In the genomic region with DNA sequence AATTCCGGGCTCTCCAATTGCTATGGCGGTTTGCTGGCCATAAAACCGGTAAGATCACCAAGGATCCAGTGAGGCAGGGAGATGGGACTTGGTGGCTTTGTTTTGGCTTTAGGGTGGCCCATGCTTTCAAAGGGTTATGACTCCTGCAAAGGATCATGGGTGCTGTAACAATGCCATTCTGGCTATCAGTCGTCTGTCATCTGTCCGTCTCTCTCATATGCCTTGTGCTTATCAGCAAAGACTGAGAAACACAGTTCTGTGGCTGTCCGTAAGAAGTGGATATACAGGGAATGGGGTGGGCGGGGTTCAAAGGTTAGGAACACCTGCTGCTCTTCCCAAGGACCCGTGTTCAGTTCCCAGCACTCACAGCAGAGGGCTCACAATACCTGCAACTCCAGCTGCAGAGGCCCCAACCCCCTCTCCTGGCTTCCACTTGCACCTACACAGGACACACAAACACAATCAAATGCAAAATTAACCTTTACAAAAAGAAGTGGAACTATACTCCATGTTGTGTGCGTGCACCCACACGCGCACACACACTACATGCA, we compare ENCODE assay signal across 19 mouse cellular contexts.
A peak's percentile ranks its signal among the peaks of the same experiment; 100 is the strongest.
DNase-seq lines count a peak whose midpoint lies in the region; ATAC-seq and TF ChIP-seq lines count a peak whose summit lies in the region.
"Had no signal": no experiment of that assay in that cellular context is flagged by ENCODE, and none has a peak within 500 bp of the region (broad histone marks: within the 10 kb centered on the region; RNA-seq: fewer than 3 reads in every experiment).

No protein-coding gene starts in this region.

- no peaks in the 10 kb centered on the region for H3K27me3 ChIP-seq in ES-Bruce4 (ENCODE audit: control insufficient read depth, insufficient read depth, low read length, poor library complexity, severe bottlenecking)
- no peaks in the 10 kb centered on the region; a peak in 1 of 4 replicates for H3K27me3 ChIP-seq in MEL (ENCODE audit: control insufficient read depth in 1 of 2, insufficient read depth in 2 of 2, low read length in 2 of 2)
- H3K27me3 ChIP-seq in liver, embryonic 12.5 days (replicated peaks), result 0 out of 2 replicates have a peak, but pooled peaks cover 1% of the 10 kb centered on the region
- no peaks in the 10 kb centered on the region for H3K27me3 ChIP-seq in liver, embryonic 16.5 days (ENCODE audit: control insufficient read depth, insufficient read depth, low read depth, low read length)
- H3K27me3 ChIP-seq: heart, embryonic 13.5 days; hindbrain, embryonic 15.5 days; Patski had no signal

- no peaks in the 10 kb centered on the region for H3K79me2 ChIP-seq in MEL (ENCODE audit: control insufficient read depth, insufficient read depth, low read length, poor library complexity)

- ATAC-seq in liver, embryonic 12.5 days, result peak; percentile 79
- peak; percentile 63 for ATAC-seq in liver, embryonic 16.5 days (ENCODE audit: low read depth)
- ATAC-seq: forebrain, embryonic 14.5 days had no signal

- H3K4me3 ChIP-seq in ES-Bruce4 (ENCODE audit: low read depth, low read length), result no peak overlapping the region
- no peak overlapping the region for H3K4me3 ChIP-seq in MEL (ENCODE audit: control insufficient read depth in 1 of 2, insufficient read depth in 1 of 2, low read depth in 2 of 2, low read length in 2 of 2)
- no peak overlapping the region for H3K4me3 ChIP-seq in liver, embryonic 12.5 days
- H3K4me3 ChIP-seq in liver, embryonic 16.5 days (ENCODE audit: low read depth, low read length), result no peak overlapping the region
- H3K4me3 ChIP-seq: embryonic facial prominence, embryonic 10.5 days; heart, embryonic 13.5 days; hindbrain, embryonic 15.5 days had no signal

- H3K9ac ChIP-seq in ES-Bruce4 (ENCODE audit: low read depth, poor library complexity, severe bottlenecking) (no peak overlapping the region), MEL (ENCODE audit: control insufficient read depth, low read depth, low read length, poor library complexity, severe bottlenecking) (no peak overlapping the region)
- no peak overlapping the region for H3K9ac ChIP-seq in liver, embryonic 12.5 days
- no peak overlapping the region for H3K9ac ChIP-seq in liver, embryonic 16.5 days (ENCODE audit: low read depth, low read length)
- H3K9ac ChIP-seq: heart, embryonic 13.5 days; hindbrain, embryonic 15.5 days had no signal

- TF ChIP-seq EP300 in ES-Bruce4 (IDR thresholded peaks at IDR 0.05; ENCODE audit: insufficient read depth, low read depth, low read length) (no peak), MEL (IDR thresholded peaks at IDR 0.05; ENCODE audit: low read depth in 1 of 2, low read length in 2 of 2) (peak; percentile 66 to 69)

- WGBS in liver, embryonic 12.5 days (ENCODE audit: insufficient replicate concordance), result 69% methylated on average over 11 of the region's 11 CpGs
- WGBS in liver, embryonic 16.5 days (ENCODE audit: insufficient replicate concordance), result 63% methylated on average over 11 of the region's 11 CpGs

- H3K4me1 ChIP-seq in ES-Bruce4 (ENCODE audit: control insufficient read depth, insufficient read depth, low read length) (peaks cover 9% of the 10 kb centered on the region), MEL (ENCODE audit: control insufficient read depth in 1 of 2, insufficient read depth in 2 of 2, low read length in 2 of 2) (peaks cover 0 to 10% of the 10 kb centered on the region in 2 experiments; a peak in 2 of 4 replicates)
- H3K4me1 ChIP-seq in liver, embryonic 12.5 days, result peaks cover 20% of the 10 kb centered on the region
- no peaks in the 10 kb centered on the region for H3K4me1 ChIP-seq in liver, embryonic 16.5 days (ENCODE audit: control insufficient read depth, low read depth, low read length)
- H3K4me1 ChIP-seq: embryonic facial prominence, embryonic 10.5 days; heart, embryonic 13.5 days; hindbrain, embryonic 15.5 days had no signal

- TF ChIP-seq RAD21 in MEL (IDR thresholded peaks at IDR 0.05; ENCODE audit: low read depth, low read length), result no peak

- no peak overlapping the region for H3K4me2 ChIP-seq in liver, embryonic 12.5 days
- no peak overlapping the region for H3K4me2 ChIP-seq in liver, embryonic 16.5 days (ENCODE audit: low read depth, low read length)
- H3K4me2 ChIP-seq: heart, embryonic 13.5 days; hindbrain, embryonic 15.5 days had no signal

- TF ChIP-seq POLR2A in ES-Bruce4 (IDR thresholded peaks at IDR 0.05; ENCODE audit: insufficient read depth, low read length), result no peak
- no peak for TF ChIP-seq POLR2A in MEL (IDR thresholded peaks at IDR 0.05; ENCODE audit: control insufficient read depth in 1 of 2, insufficient read depth in 1 of 2, low read depth in 1 of 2, low read length in 2 of 2, poor library complexity in 1 of 2)

- H3K27ac ChIP-seq in ES-Bruce4 (ENCODE audit: insufficient read depth, low read length) (no peak overlapping the region), MEL (ENCODE audit: control insufficient read depth, low read depth, low read length) (peak overlapping the region; percentile 37; the same call in 1 of the 2 replicates)
- peak overlapping the region; percentile 49 for H3K27ac ChIP-seq in liver, embryonic 12.5 days
- no peak overlapping the region for H3K27ac ChIP-seq in liver, embryonic 16.5 days (ENCODE audit: low read length)
- H3K27ac ChIP-seq: embryonic facial prominence, embryonic 10.5 days; heart, embryonic 13.5 days; hindbrain, embryonic 15.5 days had no signal

- TF ChIP-seq CTCF in ES-Bruce4 (IDR thresholded peaks at IDR 0.05; ENCODE audit: low read depth, low read length), result peak; percentile 27
- TF ChIP-seq CTCF in MEL (IDR thresholded peaks at IDR 0.05 in 2 of 3, conservative IDR thresholded peaks at IDR 0.05 in 1 of 3; ENCODE audit: control insufficient read depth in 1 of 3, insufficient read depth in 1 of 3, low read depth in 2 of 3, low read length in 3 of 3, poor library complexity in 1 of 3, severe bottlenecking in 1 of 3), result no peak

- DNase-seq in MEL (ENCODE audit: low read depth, low spot score), result peak; percentile 47
- DNase-seq in kidney, postnatal 25 days, result no peak
- DNase-seq in adrenal gland, adult (ENCODE audit: inconsistent age in 2 of 2, low spot score in 1 of 2), result no peak
- DNase-seq in left cerebral cortex, adult 11 months (ENCODE audit: low spot score), result no peak
- no peak for DNase-seq in adrenal gland, postnatal 4 days (ENCODE audit: low spot score in 2 of 2)
- DNase-seq: cerebellum, adult 2 months; cerebellum, postnatal 10 days; gastrocnemius, postnatal 36 days; heart, adult 11 months; heart, postnatal 36 days had no signal

- 0 out of 2 replicates have a peak, but pooled peaks cover under 1% of the 10 kb centered on the region for H3K9me3 ChIP-seq in ES-Bruce4 (replicated peaks; ENCODE audit: control insufficient read depth, insufficient read depth, low read length, poor library complexity, severe bottlenecking)
- H3K9me3 ChIP-seq in MEL (replicated peaks; ENCODE audit: insufficient read depth, low read length), result no peaks in the 10 kb centered on the region
- peaks cover 4% of the 10 kb centered on the region for H3K9me3 ChIP-seq in liver, embryonic 12.5 days (replicated peaks)
- H3K9me3 ChIP-seq in liver, embryonic 16.5 days (replicated peaks; ENCODE audit: control insufficient read depth, low read length), result no peaks in the 10 kb centered on the region
- H3K9me3 ChIP-seq: hindbrain, embryonic 15.5 days had no signal

- H3K36me3 ChIP-seq in ES-Bruce4 (ENCODE audit: control insufficient read depth, insufficient read depth, low read length, poor library complexity, severe bottlenecking) (no peaks in the 10 kb centered on the region), MEL (ENCODE audit: control insufficient read depth in 1 of 2, insufficient read depth in 2 of 2, low read length in 2 of 2) (peaks cover 0 to 3% of the 10 kb centered on the region in 2 experiments; a peak in 2 of 4 replicates)
- H3K36me3 ChIP-seq in liver, embryonic 12.5 days, result 0 out of 2 replicates have a peak, but pooled peaks cover 2% of the 10 kb centered on the region
- H3K36me3 ChIP-seq in liver, embryonic 16.5 days (ENCODE audit: control insufficient read depth, insufficient read depth), result no peaks in the 10 kb centered on the region
- H3K36me3 ChIP-seq: embryonic facial prominence, embryonic 10.5 days; G1E; heart, embryonic 13.5 days; hindbrain, embryonic 15.5 days had no signal

TF ChIP-seq in MEL, 35 proteins besides CTCF, POLR2A, EP300 and RAD21:
- TF ChIP-seq MYB (IDR thresholded peaks at IDR 0.05; ENCODE audit: low read depth, low read length) (no peak), ZNF384 (IDR thresholded peaks at IDR 0.05; ENCODE audit: low read depth, low read length) (no peak), MAZ (IDR thresholded peaks at IDR 0.05; ENCODE audit: low read depth, low read length) (no peak), NELFE (IDR thresholded peaks at IDR 0.05; ENCODE audit: low read depth, low read length) (no peak), GATA1 (IDR thresholded peaks at IDR 0.05; ENCODE audit: low read depth, low read length) (peak; percentile 66), USF1 (IDR thresholded peaks at IDR 0.05; ENCODE audit: low read depth, low read length) (no peak), CHD1 (IDR thresholded peaks at IDR 0.05; ENCODE audit: low read depth, low read length) (no peak), SMC3 (IDR thresholded peaks at IDR 0.05; ENCODE audit: low read depth, low read length) (no peak), USF2 (IDR thresholded peaks at IDR 0.05; ENCODE audit: borderline replicate concordance in 1 of 2, insufficient read depth in 1 of 2, low read depth in 1 of 2, low read length in 2 of 2) (no peak), SIN3A (IDR thresholded peaks at IDR 0.05; ENCODE audit: low read length) (peak; percentile 36; the same call in 1 of the 2 replicates), GABPA (IDR thresholded peaks at IDR 0.05; ENCODE audit: low read depth, low read length) (no peak), HCFC1 (IDR thresholded peaks at IDR 0.05; ENCODE audit: low read depth, low read length) (no peak), TCF12 (IDR thresholded peaks at IDR 0.05; ENCODE audit: low read depth, low read length) (peak; percentile 80), TAL1 (IDR thresholded peaks at IDR 0.05; ENCODE audit: low read length) (peak; percentile 27; the same call in 1 of the 2 replicates), JUND (IDR thresholded peaks at IDR 0.05; ENCODE audit: low read depth, low read length) (no peak), RCOR1 (IDR thresholded peaks at IDR 0.05; ENCODE audit: low read depth, low read length) (0 out of 2 replicates have a peak, but pooled peaks have one; percentile 31), ZC3H11A (IDR thresholded peaks at IDR 0.05; ENCODE audit: low read depth, low read length) (no peak), MAX (IDR thresholded peaks at IDR 0.05; ENCODE audit: low read length) (0 out of 2 replicates have a peak, but pooled peaks have one; percentile 14), MXI1 (IDR thresholded peaks at IDR 0.05; ENCODE audit: low read depth, low read length) (no peak), ETS1 (IDR thresholded peaks at IDR 0.05; ENCODE audit: low read depth, low read length) (peak; percentile 58), POLR2AphosphoS5 (IDR thresholded peaks at IDR 0.05; ENCODE audit: borderline replicate concordance, low read depth, low read length) (no peak), MYC (IDR thresholded peaks at IDR 0.05; ENCODE audit: low read depth, low read length) (no peak), CHD2 (IDR thresholded peaks at IDR 0.05; ENCODE audit: low read length) (no peak)

Comparison
In these comparisons a context has a peak if more than half of its experiments do, and no peak if none do; other contexts are left out.
1. H3K27ac ChIP-seq: peak in MEL (single experiment) and liver, embryonic 12.5 days (single experiment); none in ES-Bruce4 (single experiment) and liver, embryonic 16.5 days (single experiment).